ENCODE assay signal across 23 mouse cellular contexts in genomic region chr8:53922343-53922742, GRCm38 (mm10).
DNase-seq lines count a peak whose midpoint lies in the region; ATAC-seq and TF ChIP-seq lines count a peak whose summit lies in the region.
"Had no signal": no experiment of that assay in that cellular context is flagged by ENCODE, and none has a peak within 500 bp of the region (broad histone marks: within the 10 kb centered on the region; RNA-seq: fewer than 3 reads in every experiment).

No protein-coding gene starts in this region.

- no peak overlapping the region for H3K27ac ChIP-seq in heart, embryonic 11.5 days (ENCODE audit: low read depth, low read length)
- no peak overlapping the region for H3K27ac ChIP-seq in lung, embryonic 14.5 days (ENCODE audit: low read depth)
- H3K27ac ChIP-seq: embryonic facial prominence, embryonic 12.5 days; embryonic facial prominence, embryonic 15.5 days; forebrain, embryonic 10.5 days; forebrain, embryonic 12.5 days had no signal

- 38% methylated on average over 4 of the region's 4 CpGs for WGBS in heart, embryonic 11.5 days (ENCODE audit: insufficient replicate concordance)
- 65% methylated on average over 4 of the region's 4 CpGs for WGBS in lung, embryonic 14.5 days

- no peak overlapping the region for H3K9ac ChIP-seq in heart, embryonic 11.5 days (ENCODE audit: low read depth, low read length)
- H3K9ac ChIP-seq in lung, embryonic 14.5 days, result no peak overlapping the region
- H3K9ac ChIP-seq: embryonic facial prominence, embryonic 12.5 days; embryonic facial prominence, embryonic 15.5 days; forebrain, embryonic 12.5 days had no signal

- no peak for DNase-seq in frontal cortex, adult 2 months (ENCODE audit: extremely low spot score in 1 of 2, low spot score in 1 of 2)
- no peak for DNase-seq in heart, adult 9 months (ENCODE audit: low spot score in 2 of 2)
- peak; percentile 2 for DNase-seq in lung, embryonic 14.5 days
- no peak for DNase-seq in lung, adult 18-20 months
- DNase-seq: adrenal gland, adult 2 months; adrenal gland, postnatal 10 days; adrenal gland, postnatal 25 days; cerebellum, adult 11 months; cerebellum, adult 18-20 months; cerebellum, adult 8-10 months; cerebellum, adult 9-11 months; cerebellum, postnatal 14 days; cerebellum, postnatal 36 days; embryo, embryonic 11 days had no signal

- no peaks in the 10 kb centered on the region for H3K9me3 ChIP-seq in heart, embryonic 11.5 days (replicated peaks; ENCODE audit: control insufficient read depth, low read length)
- no peaks in the 10 kb centered on the region; the same call in 1 of the 2 replicates for H3K9me3 ChIP-seq in lung, embryonic 14.5 days (ENCODE audit: low read depth, low read length)
- H3K9me3 ChIP-seq: embryonic facial prominence, embryonic 12.5 days; embryonic facial prominence, embryonic 15.5 days; forebrain, embryonic 12.5 days had no signal

- H3K4me3 ChIP-seq in heart, embryonic 11.5 days (ENCODE audit: low read depth, low read length), result no peak overlapping the region
- no peak overlapping the region for H3K4me3 ChIP-seq in lung, embryonic 14.5 days (ENCODE audit: low read depth, low read length)
- H3K4me3 ChIP-seq: embryonic facial prominence, embryonic 12.5 days; embryonic facial prominence, embryonic 15.5 days; erythroblast, embryonic 14.5 days; forebrain, embryonic 10.5 days; forebrain, embryonic 12.5 days had no signal

- no peaks in the 10 kb centered on the region for H3K4me1 ChIP-seq in heart, embryonic 11.5 days (ENCODE audit: control insufficient read depth, insufficient read depth, low read length)
- H3K4me1 ChIP-seq in lung, embryonic 14.5 days (ENCODE audit: insufficient read depth), result no peaks in the 10 kb centered on the region
- H3K4me1 ChIP-seq: embryonic facial prominence, embryonic 12.5 days; embryonic facial prominence, embryonic 15.5 days; forebrain, embryonic 10.5 days; forebrain, embryonic 12.5 days had no signal

- TF ChIP-seq CTCF in lung, embryonic 14.5 days (IDR thresholded peaks at IDR 0.05; ENCODE audit: low read depth), result no peak

- H3K27me3 ChIP-seq in heart, embryonic 11.5 days (ENCODE audit: control insufficient read depth, insufficient read depth, low read length), result no peaks in the 10 kb centered on the region
- H3K27me3 ChIP-seq in lung, embryonic 14.5 days (ENCODE audit: insufficient read depth, low read length), result no peaks in the 10 kb centered on the region
- H3K27me3 ChIP-seq: embryonic facial prominence, embryonic 12.5 days; embryonic facial prominence, embryonic 15.5 days; forebrain, embryonic 12.5 days had no signal

- peak; percentile 13; the same call in 1 of the 2 replicates for ATAC-seq in frontal cortex, adult (ENCODE audit: low TSS enrichment)
- peak; percentile 55; the same call in 1 of the 2 replicates for ATAC-seq in heart, embryonic 11.5 days (replicated peaks; ENCODE audit: insufficient number of reproducible peaks, low FRiP score, low TSS enrichment)
- ATAC-seq in lung, embryonic 14.5 days (ENCODE audit: insufficient read depth), result no peak
- ATAC-seq: forebrain, embryonic 14.5 days; forebrain, embryonic 16.5 days had no signal

- H3K36me3 ChIP-seq in heart, embryonic 11.5 days (ENCODE audit: control insufficient read depth, insufficient read depth, low read length), result no peaks in the 10 kb centered on the region
- no peaks in the 10 kb centered on the region for H3K36me3 ChIP-seq in lung, embryonic 14.5 days (ENCODE audit: insufficient read depth)
- H3K36me3 ChIP-seq: embryonic facial prominence, embryonic 12.5 days; embryonic facial prominence, embryonic 15.5 days; forebrain, embryonic 10.5 days; forebrain, embryonic 12.5 days had no signal

- no peak overlapping the region for H3K4me2 ChIP-seq in heart, embryonic 11.5 days
- H3K4me2 ChIP-seq in lung, embryonic 14.5 days, result no peak overlapping the region
- H3K4me2 ChIP-seq: embryonic facial prominence, embryonic 12.5 days; embryonic facial prominence, embryonic 15.5 days; forebrain, embryonic 12.5 days had no signal
